12 mouse cellular contexts compared by ENCODE assay signal in genomic region chr16:19981006-19981405, GRCm38 (mm10). TPM values are rescaled to one million over a fixed set of nuclear protein-coding genes. Genes with fewer than 3 reads are reported as not detected.
DNase-seq lines count a peak whose midpoint lies in the region; ATAC-seq and TF ChIP-seq lines count a peak whose summit lies in the region.
"Had no signal": no experiment of that assay in that cellular context is flagged by ENCODE, and none has a peak within 500 bp of the region (broad histone marks: within the 10 kb centered on the region; RNA-seq: fewer than 3 reads in every experiment).

No protein-coding gene starts in this region.

- no peak overlapping the region for H3K9ac ChIP-seq in heart, embryonic 16.5 days (ENCODE audit: low read length)
- no peak overlapping the region for H3K9ac ChIP-seq in neural tube, embryonic 13.5 days
- H3K9ac ChIP-seq in neural tube, embryonic 15.5 days (replicated peaks), result no peak overlapping the region
- no peak overlapping the region for H3K9ac ChIP-seq in midbrain, postnatal 0 days (replicated peaks; ENCODE audit: low read length, poor library complexity, severe bottlenecking)

- no peaks in the 10 kb centered on the region for H3K36me3 ChIP-seq in heart, embryonic 16.5 days (ENCODE audit: control insufficient read depth, insufficient read depth)
- H3K36me3 ChIP-seq in neural tube, embryonic 13.5 days, result no peaks in the 10 kb centered on the region
- no peaks in the 10 kb centered on the region for H3K36me3 ChIP-seq in neural tube, embryonic 15.5 days
- H3K36me3 ChIP-seq in midbrain, postnatal 0 days (ENCODE audit: insufficient read depth, low read length), result no peaks in the 10 kb centered on the region
- H3K36me3 ChIP-seq: forebrain, embryonic 10.5 days had no signal

- 59% methylated on average over 3 of the region's 3 CpGs for WGBS in heart, embryonic 16.5 days
- WGBS in neural tube, embryonic 13.5 days, result 89% methylated on average over 3 of the region's 3 CpGs
- WGBS in neural tube, embryonic 15.5 days, result 90% methylated on average over 3 of the region's 3 CpGs
- 93% methylated on average over 3 of the region's 3 CpGs for WGBS in midbrain, postnatal 0 days

- no peak for TF ChIP-seq CTCF in midbrain, postnatal 0 days (IDR thresholded peaks at IDR 0.05)

- H3K27me3 ChIP-seq in heart, embryonic 16.5 days (ENCODE audit: control insufficient read depth, insufficient read depth, low read length), result no peaks in the 10 kb centered on the region
- H3K27me3 ChIP-seq in neural tube, embryonic 13.5 days, result no peaks in the 10 kb centered on the region
- no peaks in the 10 kb centered on the region for H3K27me3 ChIP-seq in neural tube, embryonic 15.5 days (replicated peaks)
- no peaks in the 10 kb centered on the region for H3K27me3 ChIP-seq in midbrain, postnatal 0 days (ENCODE audit: insufficient read depth, low read length)

- H3K9me3 ChIP-seq in heart, embryonic 16.5 days (replicated peaks; ENCODE audit: control insufficient read depth, low read length), result no peaks in the 10 kb centered on the region
- no peaks in the 10 kb centered on the region for H3K9me3 ChIP-seq in neural tube, embryonic 13.5 days
- no peaks in the 10 kb centered on the region for H3K9me3 ChIP-seq in neural tube, embryonic 15.5 days (replicated peaks)
- H3K9me3 ChIP-seq in midbrain, postnatal 0 days (ENCODE audit: low read length), result no peaks in the 10 kb centered on the region
- H3K9me3 ChIP-seq: forebrain, embryonic 10.5 days had no signal

- H3K4me2 ChIP-seq in heart, embryonic 16.5 days (ENCODE audit: low read depth, low read length), result peak overlapping the region; percentile 53
- peak overlapping the region; percentile 3; the same call in 1 of the 2 replicates for H3K4me2 ChIP-seq in neural tube, embryonic 13.5 days
- H3K4me2 ChIP-seq in neural tube, embryonic 15.5 days, result no peak overlapping the region
- H3K4me2 ChIP-seq in midbrain, postnatal 0 days (ENCODE audit: low read depth, low read length, poor library complexity, severe bottlenecking), result no peak overlapping the region

- H3K27ac ChIP-seq in heart, embryonic 16.5 days (ENCODE audit: low read length), result peak overlapping the region; percentile 10; the same call in 1 of the 2 replicates
- H3K27ac ChIP-seq in neural tube, embryonic 13.5 days (replicated peaks), result no peak overlapping the region
- no peak overlapping the region for H3K27ac ChIP-seq in neural tube, embryonic 15.5 days (replicated peaks)
- H3K27ac ChIP-seq in midbrain, postnatal 0 days (ENCODE audit: low read depth, low read length), result no peak overlapping the region
- H3K27ac ChIP-seq: forebrain, embryonic 10.5 days had no signal

- ATAC-seq in heart, embryonic 16.5 days (replicated peaks; ENCODE audit: extremely low read depth, insufficient read depth, low FRiP score), result no peak
- no peak for ATAC-seq in neural tube, embryonic 13.5 days (ENCODE audit: low read depth)
- ATAC-seq in neural tube, embryonic 15.5 days (ENCODE audit: low FRiP score), result no peak
- peak; percentile 45 for ATAC-seq in granulocyte monocyte progenitor cell, adult 5-6 weeks (replicated peaks; ENCODE audit: poor library complexity, severe bottlenecking)
- ATAC-seq in megakaryocyte progenitor cell, adult 5-6 weeks (replicated peaks; ENCODE audit: poor library complexity), result peak; percentile 30
- ATAC-seq in midbrain, postnatal 0 days (ENCODE audit: low FRiP score), result no peak
- no peak for ATAC-seq in inflammation-experienced regulatory T-cells, adult 6 months

- peak overlapping the region; percentile 37 for H3K4me3 ChIP-seq in heart, embryonic 16.5 days (ENCODE audit: low read length)
- no peak overlapping the region for H3K4me3 ChIP-seq in neural tube, embryonic 13.5 days
- H3K4me3 ChIP-seq in neural tube, embryonic 15.5 days (replicated peaks), result no peak overlapping the region
- no peak overlapping the region for H3K4me3 ChIP-seq in midbrain, postnatal 0 days (ENCODE audit: low read depth, low read length)
- H3K4me3 ChIP-seq: forebrain, embryonic 10.5 days had no signal

- no peak for DNase-seq in heart, adult 18-20 months
- no peak for DNase-seq in midbrain, postnatal 0 days (ENCODE audit: low spot score)
- DNase-seq: lung, postnatal 10 days; right cerebral cortex, postnatal 25 days; thymus, adult 2 months had no signal

- H3K4me1 ChIP-seq in heart, embryonic 16.5 days (ENCODE audit: control insufficient read depth, insufficient read depth, low read length), result peaks cover 13% of the 10 kb centered on the region
- H3K4me1 ChIP-seq in neural tube, embryonic 13.5 days (replicated peaks), result no peaks in the 10 kb centered on the region
- no peaks in the 10 kb centered on the region for H3K4me1 ChIP-seq in neural tube, embryonic 15.5 days
- no peaks in the 10 kb centered on the region for H3K4me1 ChIP-seq in midbrain, postnatal 0 days (ENCODE audit: insufficient read depth, low read length)
- H3K4me1 ChIP-seq: forebrain, embryonic 10.5 days had no signal

RNA-seq across cellular contexts. Expression of gene Klhl6, which starts 1.8 kb away (rescaled TPM):
- polyA plus RNA-seq in heart, embryonic 16.5 days (2015; fragmentation: Nextera tagmentation; extraction: Ambion mirVana), result 20.0 and 31.0 TPM in 2 replicates
- total RNA-seq in heart, adult 18-20 months (2021), result 1 to 10 TPM; 5.2 to 6.4 TPM
- polyA plus RNA-seq in neural tube, embryonic 13.5 days (2015; fragmentation: Nextera tagmentation; extraction: Ambion mirVana), result 6.6 and 7.7 TPM in 2 replicates
- polyA plus RNA-seq in neural tube, embryonic 15.5 days (2015; fragmentation: Nextera tagmentation; extraction: Ambion mirVana), result 3.9 and 15.5 TPM in 2 replicates
- total RNA-seq in granulocyte monocyte progenitor cell, adult 5-6 weeks (2014; fragmentation: Nextera tagmentation), result 57.2 and 59.7 TPM in 2 replicates
- 82.5 and 87.3 TPM in 2 replicates for total RNA-seq in granulocyte monocyte progenitor cell, adult 5-6 weeks (2017)
- 50.6 and 54.0 TPM in 2 replicates for total RNA-seq in megakaryocyte progenitor cell, adult 5-6 weeks (2015)
- 73.9 and 75.5 TPM in 2 replicates for total RNA-seq in megakaryocyte progenitor cell, adult 5-6 weeks (2017)
- total RNA-seq in midbrain, postnatal 0 days (2014; rRNA removed), result 2.6 TPM in 2 replicates
- 2.5 and 2.6 TPM in 2 replicates for polyA plus RNA-seq in midbrain, postnatal 0 days (2015; fragmentation: Nextera tagmentation; extraction: Ambion mirVana)
- polyA plus RNA-seq in inflammation-experienced regulatory T-cells, adult 6 months (2017; shearing (Covaris generic)), result 100 to 1,000 TPM; 205 to 255 (median 211) TPM

Comparison
In these comparisons a context has a peak if more than half of its experiments do, and no peak if none do; other contexts are left out.
1. H3K4me2 ChIP-seq: peak in heart, embryonic 16.5 days (single experiment) and neural tube, embryonic 13.5 days (single experiment); none in neural tube, embryonic 15.5 days (single experiment) and midbrain, postnatal 0 days (single experiment).
2. ATAC-seq: peak in granulocyte monocyte progenitor cell, adult 5-6 weeks (single experiment) and megakaryocyte progenitor cell, adult 5-6 weeks (single experiment); none in heart, embryonic 16.5 days (single experiment), neural tube, embryonic 13.5 days (single experiment), neural tube, embryonic 15.5 days (single experiment), midbrain, postnatal 0 days (single experiment) and inflammation-experienced regulatory T-cells, adult 6 months (single experiment).